In genomic region chrX:9240737-9241591, GRCm38 (mm10) we compare ENCODE assay signal across 19 mouse cellular contexts. TPM values are rescaled to one million over a fixed set of nuclear protein-coding genes. Genes with fewer than 3 reads are reported as not detected.
DNase-seq lines count a peak whose midpoint lies in the region; ATAC-seq and TF ChIP-seq lines count a peak whose summit lies in the region.
"Had no signal": no experiment of that assay in that cellular context is flagged by ENCODE, and none has a peak within 500 bp of the region (broad histone marks: within the 10 kb centered on the region; RNA-seq: fewer than 3 reads in every experiment).

No protein-coding gene starts in this region.

- TF ChIP-seq CTCF in forebrain, postnatal 0 days (IDR thresholded peaks at IDR 0.05; ENCODE audit: low read depth), result no peak

- H3K27ac ChIP-seq in forebrain, postnatal 0 days (ENCODE audit: low read depth, low read length), result no peak overlapping the region
- H3K27ac ChIP-seq: limb, embryonic 12.5 days; liver, embryonic 15.5 days had no signal

- no peaks in the 10 kb centered on the region for H3K27me3 ChIP-seq in forebrain, postnatal 0 days (ENCODE audit: insufficient read depth, low read length)
- H3K27me3 ChIP-seq: limb, embryonic 12.5 days; liver, embryonic 15.5 days had no signal

- 47% methylated on average over 5 of the region's 5 CpGs for WGBS in forebrain, postnatal 0 days

- H3K4me2 ChIP-seq in forebrain, postnatal 0 days (ENCODE audit: low read depth), result no peak overlapping the region
- H3K4me2 ChIP-seq: limb, embryonic 12.5 days; liver, embryonic 15.5 days; midbrain, embryonic 11.5 days had no signal

- H3K4me1 ChIP-seq in forebrain, postnatal 0 days (ENCODE audit: insufficient read depth), result no peaks in the 10 kb centered on the region

- H3K9ac ChIP-seq in forebrain, postnatal 0 days, result no peak overlapping the region
- H3K9ac ChIP-seq: limb, embryonic 12.5 days; liver, embryonic 15.5 days had no signal

- H3K36me3 ChIP-seq in forebrain, postnatal 0 days (ENCODE audit: insufficient read depth), result no peaks in the 10 kb centered on the region
- H3K36me3 ChIP-seq: limb, embryonic 12.5 days; liver, embryonic 15.5 days had no signal

- H3K4me3 ChIP-seq in forebrain, postnatal 0 days (ENCODE audit: low read depth, low read length), result no peak overlapping the region
- H3K4me3 ChIP-seq: limb, embryonic 12.5 days; liver, embryonic 15.5 days had no signal

- peak; percentile 10 for DNase-seq in adrenal gland, adult 2 months
- DNase-seq in adrenal gland, postnatal 10 days, result no peak
- DNase-seq in layer of hippocampus, adult 9-11 months, result peak; percentile 7
- DNase-seq in layer of hippocampus, adult 9-10 months (ENCODE audit: low spot score), result no peak
- peak; percentile 62 to 68 for DNase-seq in cerebellum, adult 18-20 months
- DNase-seq in forebrain, postnatal 0 days, result peak; percentile 17
- no peak for DNase-seq in embryo, embryonic 10 days (ENCODE audit: low spot score)
- DNase-seq: adrenal gland, postnatal 25 days; heart, adult 11 months; kidney, postnatal 10 days; lung, postnatal 36 days had no signal

- ATAC-seq in forebrain, postnatal 0 days, result peak; percentile 14; the same call in 1 of the 2 replicates
- no peak for ATAC-seq in inflammation-experienced regulatory T-cells, adult 6 months

- no peaks in the 10 kb centered on the region for H3K9me3 ChIP-seq in forebrain, postnatal 0 days (ENCODE audit: low read length)
- H3K9me3 ChIP-seq: limb, embryonic 12.5 days; liver, embryonic 15.5 days had no signal

RNA-seq across cellular contexts. Expression of gene Gm14862, which starts 15.7 kb away (rescaled TPM):
- not detected for total RNA-seq in adrenal gland, adult 2 months (2021)
- polyA plus RNA-seq in adrenal gland, adult 2 months (2012; rRNA removed), result not detected in 2 replicates
- not detected for total RNA-seq in adrenal gland, postnatal 10 days (2021)
- total RNA-seq in forebrain, postnatal 0 days (2014; rRNA removed), result not detected in 2 replicates
- polyA plus RNA-seq in forebrain, postnatal 0 days (2015; fragmentation: Nextera tagmentation; extraction: Ambion mirVana), result not detected in 2 replicates
- 1 to 10 TPM in 1 of 3 experiments, not detected in 2; 1.1 TPM for polyA plus RNA-seq in inflammation-experienced regulatory T-cells, adult 6 months (2017; shearing (Covaris generic))
- total RNA-seq: adrenal gland, postnatal 25 days; common myeloid progenitor, adult 5-6 weeks had no signal
- polyA plus RNA-seq: embryonic facial prominence, embryonic 14.5 days; heart, postnatal 0 days; intestine, embryonic 14.5 days; limb, embryonic 12.5 days; midbrain, embryonic 11.5 days had no signal

RNA-seq across cellular contexts. Expression of gene Xk, which starts 31.6 kb away (rescaled TPM):
- total RNA-seq in adrenal gland, adult 2 months (2021), result 1 to 10 TPM; 1.7 to 1.9 TPM
- 0.62 and 0.66 TPM in 2 replicates for polyA plus RNA-seq in adrenal gland, adult 2 months (2012; rRNA removed)
- 1 to 10 TPM; 2.2 to 2.8 TPM for total RNA-seq in adrenal gland, postnatal 10 days (2021)
- total RNA-seq in forebrain, postnatal 0 days (2014; rRNA removed), result 4.7 and 7.1 TPM in 2 replicates
- polyA plus RNA-seq in forebrain, postnatal 0 days (2015; fragmentation: Nextera tagmentation; extraction: Ambion mirVana), result 1.6 and 3.2 TPM in 2 replicates
- 1 to 10 TPM in 2 of 3 experiments, under 1 TPM in 1; 0.95 to 1.5 (median 1.2) TPM for polyA plus RNA-seq in inflammation-experienced regulatory T-cells, adult 6 months (2017; shearing (Covaris generic))

RNA-seq across cellular contexts. Expression of gene Lancl3, which starts 41.3 kb away (rescaled TPM):
- total RNA-seq in adrenal gland, adult 2 months (2021), result 1 to 10 TPM; 2.4 TPM
- 1.9 and 2.1 TPM in 2 replicates for polyA plus RNA-seq in adrenal gland, adult 2 months (2012; rRNA removed)
- total RNA-seq in adrenal gland, postnatal 10 days (2021), result 1 to 10 TPM; 2.1 to 2.9 TPM
- total RNA-seq in forebrain, postnatal 0 days (2014; rRNA removed), result 10.9 and 14.9 TPM in 2 replicates
- polyA plus RNA-seq in forebrain, postnatal 0 days (2015; fragmentation: Nextera tagmentation; extraction: Ambion mirVana), result 3.6 and 5.6 TPM in 2 replicates
- 1 to 10 TPM in 2 of 3 experiments, under 1 TPM in 1; 0.83 to 1.5 (median 1.2) TPM for polyA plus RNA-seq in inflammation-experienced regulatory T-cells, adult 6 months (2017; shearing (Covaris generic))

RNA-seq across cellular contexts. Expression of gene H2al1m, which starts 42.6 kb away (rescaled TPM):
- total RNA-seq in adrenal gland, adult 2 months (2021), result not detected
- polyA plus RNA-seq in adrenal gland, adult 2 months (2012; rRNA removed), result 0.31 TPM in 1 of 2 replicates, not detected in the other
- under 1 TPM in 1 of 2 experiments, not detected in 1; 0.82 TPM for total RNA-seq in adrenal gland, postnatal 10 days (2021)
- total RNA-seq in forebrain, postnatal 0 days (2014; rRNA removed), result 1.6 and 2.2 TPM in 2 replicates
- polyA plus RNA-seq in forebrain, postnatal 0 days (2015; fragmentation: Nextera tagmentation; extraction: Ambion mirVana), result not detected in 2 replicates
- not detected for polyA plus RNA-seq in inflammation-experienced regulatory T-cells, adult 6 months (2017; shearing (Covaris generic))
- total RNA-seq: adrenal gland, postnatal 25 days had no signal
- polyA plus RNA-seq: embryonic facial prominence, embryonic 14.5 days; heart, postnatal 0 days; intestine, embryonic 14.5 days; limb, embryonic 12.5 days had no signal

Comparison
In these comparisons a context has a peak if more than half of its experiments do, and no peak if none do; other contexts are left out.
1. DNase-seq: peak in adrenal gland, adult 2 months (single experiment), layer of hippocampus, adult 9-11 months (single experiment), cerebellum, adult 18-20 months (2 of 2) and forebrain, postnatal 0 days (single experiment); none in adrenal gland, postnatal 10 days (single experiment), layer of hippocampus, adult 9-10 months (single experiment) and embryo, embryonic 10 days (single experiment).